Mouse (Mus musculus) CH12.LX (cell line): ENCODE data around the gene Scgb2b20. TPM values are rescaled to one million over a fixed set of nuclear protein-coding genes. Genes with fewer than 3 reads are reported as not detected.

ENCODE experiments used
- polyA plus RNA-seq: library from polyadenylated mRNA; unstranded; fragments of >175 nt; gene quantifications from 2 replicates; pipeline ENCODE4 v1.2.1, GENCODE M21; 2012; ENCODE audit warnings: low read depth; ENCODE audit not compliant: insufficient read length
- total RNA-seq, 2 experiments: library from RNA; depleted of rRNA; stranded (reverse); fragments of 300-350 nt in 1 of 2; fragments of >200 nt in 1 of 2; gene quantifications; 2 replicates each; pipeline ENCODE4 v1.2.3; 2012 to 2014

The Scgb2b20 gene
- total and polyA plus RNA-seq, 3 experiments = not detected

Other genes starting within 250 kb of the Scgb2b20 start
- gene Scgb2b18, start 192.5 kb downstream of the Scgb2b20 start, total RNA-seq (2012; rRNA removed) = not detected in 2 replicates
- gene Scgb2b18, start 192.5 kb downstream of the Scgb2b20 start, total RNA-seq (2014; rRNA removed) = not detected in 2 replicates
- not detected in 2 replicates for gene Scgb2b18, start 192.5 kb downstream of the Scgb2b20 start, polyA plus RNA-seq
- not detected in 2 replicates for gene Scgb1b18, start 180.8 kb downstream of the Scgb2b20 start, total RNA-seq (2012; rRNA removed)
- not detected in 2 replicates for gene Scgb1b18, start 180.8 kb downstream of the Scgb2b20 start, total RNA-seq (2014; rRNA removed)
- not detected in 2 replicates for gene Scgb1b18, start 180.8 kb downstream of the Scgb2b20 start, polyA plus RNA-seq
- gene Scgb2b19, start 86.0 kb downstream of the Scgb2b20 start, total RNA-seq (2012; rRNA removed) = not detected in 2 replicates
- not detected in 2 replicates for gene Scgb2b19, start 86.0 kb downstream of the Scgb2b20 start, total RNA-seq (2014; rRNA removed)
- not detected in 2 replicates for gene Scgb2b19, start 86.0 kb downstream of the Scgb2b20 start, polyA plus RNA-seq
- not detected in 2 replicates for gene Scgb1b19, start 79.0 kb downstream of the Scgb2b20 start, total RNA-seq (2012; rRNA removed)
- not detected in 2 replicates for gene Scgb1b19, start 79.0 kb downstream of the Scgb2b20 start, total RNA-seq (2014; rRNA removed)
- gene Scgb1b19, start 79.0 kb downstream of the Scgb2b20 start, polyA plus RNA-seq = not detected in 2 replicates
- gene Scgb1b20, start 6.9 kb upstream of the Scgb2b20 start, total RNA-seq (2012; rRNA removed) = not detected in 2 replicates
- not detected in 2 replicates for gene Scgb1b20, start 6.9 kb upstream of the Scgb2b20 start, total RNA-seq (2014; rRNA removed)
- gene Scgb1b20, start 6.9 kb upstream of the Scgb2b20 start, polyA plus RNA-seq = not detected in 2 replicates
- not detected in 2 replicates for gene Scgb2b21, start 154.1 kb upstream of the Scgb2b20 start, total RNA-seq (2012; rRNA removed)
- not detected in 2 replicates for gene Scgb2b21, start 154.1 kb upstream of the Scgb2b20 start, total RNA-seq (2014; rRNA removed)
- gene Scgb2b21, start 154.1 kb upstream of the Scgb2b20 start, polyA plus RNA-seq = not detected in 2 replicates